Mouse (Mus musculus) forebrain, embryonic 15.5 days (tissue): ENCODE results near the gene Il2rb. TPM values are rescaled to one million over a fixed set of nuclear protein-coding genes. Genes with fewer than 3 reads are reported as not detected.

Source experiments
- ATAC-seq: fragments of 200-750 bp; cut with Nextera tagmentation; replicated peaks from 2 replicates; pipeline ENCODE4 v1.8.0; 2017; ENCODE audit warnings: mild to moderate bottlenecking, moderate TSS enrichment, moderate library complexity
- H3K27ac ChIP-seq: fragments of 300-500 bp; sonication (generic); replicated peaks from 2 replicates; pipeline ENCODE4 v1.5.1; 2015; ENCODE audit warnings: mild to moderate bottlenecking, inconsistent platforms
- H3K27me3 ChIP-seq: fragments of 300-500 bp; sonication (generic); 2 replicates; pipeline ENCODE4 v1.6.1; 2015; ENCODE audit warnings: inconsistent platforms
- H3K36me3 ChIP-seq: fragments of 300-500 bp; sonication (generic); 2 replicates; pipeline ENCODE4 v1.6.1; 2015; ENCODE audit warnings: mild to moderate bottlenecking, inconsistent platforms
- H3K4me1 ChIP-seq: fragments of 300-500 bp; sonication (generic); 2 replicates; pipeline ENCODE4 v1.6.1; 2015; ENCODE audit warnings: inconsistent platforms
- H3K4me2 ChIP-seq: fragments of 300-500 bp; sonication (generic); replicated peaks from 2 replicates; pipeline ENCODE4 v1.6.1; 2015; ENCODE audit warnings: mild to moderate bottlenecking, inconsistent platforms
- H3K4me3 ChIP-seq: fragments of 300-500 bp; sonication (generic); 2 replicates; pipeline ENCODE4 v1.5.1; 2015; ENCODE audit warnings: mild to moderate bottlenecking, inconsistent platforms
- H3K9ac ChIP-seq: fragments of 300-500 bp; sonication (generic); replicated peaks from 2 replicates; pipeline ENCODE4 v1.6.1; 2015; ENCODE audit warnings: mild to moderate bottlenecking, inconsistent platforms
- H3K9me3 ChIP-seq: fragments of 300-500 bp; sonication (generic); 2 replicates; pipeline ENCODE4 v1.6.1; 2016; ENCODE audit warnings: inconsistent platforms
- WGBS: fragments of 180-500 bp; shearing (Covaris S2); methylation state at CpG from one replicate; pipeline ENCODE4 v1.1.7; 2015; ENCODE audit warnings: mixed read lengths; 5-methylcytosine and 5-hydroxymethylcytosine counted together
- polyA plus RNA-seq: library from polyadenylated mRNA; unstranded; fragments of >200 nt; fragmentation: Nextera tagmentation; extraction: Ambion mirVana; gene quantifications from 2 replicates; pipeline ENCODE4 v1.2.1, GENCODE M21; 2015

The Il2rb gene
- polyA plus RNA-seq, 1 experiment from 2014 or later, result not detected

- Histone ChIP-seq H3K9ac (no peak overlapping the region), H3K4me3 (no peak overlapping the region), H3K27ac (no peak overlapping the region), H3K27me3 (no peaks in the 10 kb centered on the region), H3K9me3 (no peaks in the 10 kb centered on the region), H3K36me3 (no peaks in the 10 kb centered on the region), H3K4me1 (no peaks in the 10 kb centered on the region), H3K4me2 (no peak overlapping the region)
- WGBS, result 60% methylated on average over 3 of the region's 3 CpGs
- ATAC-seq, result no peak
Measured at GRCm38 (mm10) chr15:78475604-78476031, 19.5 kb downstream of the Il2rb start.

DNA sequence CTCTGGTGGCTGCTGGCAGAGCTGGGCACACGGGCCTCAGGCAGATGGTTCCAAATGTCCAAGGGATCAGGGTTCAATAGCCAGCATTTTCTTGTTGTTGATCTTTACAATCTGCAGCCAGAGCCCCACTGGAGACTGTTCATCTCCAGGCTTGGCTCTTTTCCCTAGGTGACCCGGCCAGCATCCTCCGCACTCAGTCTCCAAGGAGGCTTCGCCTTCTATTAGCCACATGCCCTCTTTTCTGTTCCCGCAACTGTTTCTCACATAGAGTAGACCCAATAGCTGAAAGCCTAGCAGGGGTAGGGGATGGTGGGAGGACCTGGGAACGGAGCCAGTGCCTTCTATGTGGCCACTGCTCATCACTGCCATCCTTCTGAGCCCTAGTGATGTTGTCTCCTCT lies 21.6 kb downstream of the Il2rb start:
- 80% methylated on average over 6 of the region's 6 CpGs for WGBS
- Histone ChIP-seq H3K27ac (no peak overlapping the region), H3K27me3 (no peaks in the 10 kb centered on the region), H3K4me1 (no peaks in the 10 kb centered on the region), H3K4me3 (no peak overlapping the region), H3K36me3 (no peaks in the 10 kb centered on the region), H3K4me2 (no peak overlapping the region), H3K9ac (no peak overlapping the region), H3K9me3 (no peaks in the 10 kb centered on the region)
- ATAC-seq, result no peak

DNA sequence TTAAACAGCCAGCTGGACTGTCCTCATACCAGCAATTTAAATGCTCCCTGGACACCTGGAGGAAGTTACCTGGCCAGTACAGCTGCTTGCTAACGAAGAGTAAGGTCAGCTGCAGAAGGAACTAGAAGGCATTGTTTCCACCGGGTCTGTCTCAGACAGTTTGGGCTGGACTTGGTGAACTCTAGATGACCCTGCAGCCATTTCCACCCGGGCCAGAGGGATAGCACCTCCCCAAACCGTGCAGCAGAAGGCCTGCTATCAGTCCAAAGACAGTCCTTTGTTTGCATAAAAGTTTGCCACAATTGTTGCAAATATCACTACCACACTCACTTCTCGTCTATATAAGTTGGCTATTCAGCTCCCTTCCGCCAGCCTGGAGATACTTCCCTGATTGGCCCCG lies 23.2 kb downstream of the Il2rb start:
- no peak for ATAC-seq
- Histone ChIP-seq H3K27me3 (no peaks in the 10 kb centered on the region), H3K9me3 (no peaks in the 10 kb centered on the region), H3K36me3 (no peaks in the 10 kb centered on the region), H3K4me3 (no peak overlapping the region), H3K4me1 (no peaks in the 10 kb centered on the region), H3K9ac (no peak overlapping the region), H3K27ac (no peak overlapping the region), H3K4me2 (no peak overlapping the region)
- 58% methylated on average over 7 of the region's 7 CpGs for WGBS

- H3K9me3 ChIP-seq, result no peaks in the 10 kb centered on the region
- no peaks in the 10 kb centered on the region for H3K36me3 ChIP-seq
- no peaks in the 10 kb centered on the region for H3K4me1 ChIP-seq
- ATAC-seq, result no peak
- H3K9ac ChIP-seq, result no peak overlapping the region
- H3K27me3 ChIP-seq, result no peaks in the 10 kb centered on the region
- 68% methylated on average over 4 of the region's 4 CpGs for WGBS
- H3K4me2 ChIP-seq, result no peak overlapping the region
- H3K27ac ChIP-seq, result no peak overlapping the region
- H3K4me3 ChIP-seq, result no peak overlapping the region
Measured at GRCm38 (mm10) chr15:78470495-78471276, 24.4 kb downstream of the Il2rb start.

DNA sequence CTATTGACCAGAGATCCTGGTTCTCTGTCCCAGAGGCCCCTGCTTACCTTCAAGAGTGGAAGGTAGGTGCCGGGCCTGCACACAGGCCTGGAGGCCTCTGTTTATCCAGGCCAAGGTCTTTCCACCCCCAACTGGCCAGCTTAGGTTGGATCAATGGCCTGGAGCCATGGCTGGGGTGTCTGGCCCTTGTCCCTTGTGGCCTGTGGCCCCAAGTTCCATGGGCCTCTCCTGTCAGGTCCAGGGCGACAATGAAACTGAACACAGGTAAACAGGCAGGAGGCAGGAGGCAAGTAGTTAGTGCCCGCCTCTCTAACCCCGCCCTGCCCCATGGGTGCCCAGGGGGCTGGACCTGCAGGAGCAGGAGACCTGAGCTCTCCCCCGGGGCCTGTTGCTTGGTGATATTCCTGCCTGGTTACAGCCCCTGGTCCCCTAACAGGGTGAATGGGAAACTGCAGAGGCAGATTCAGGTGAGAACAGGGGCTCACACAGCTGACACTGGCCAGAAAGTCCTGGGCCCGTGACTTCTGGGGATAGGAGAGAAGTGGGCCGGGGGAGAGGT lies 26.6 kb downstream of the Il2rb start, which contains the start of gene Tmprss6:
Gene Tmprss6 (minus strand): TSS at position 256 of the 559 bp plus-strand sequence.
- Histone ChIP-seq H3K4me3 (no peak within 1 kb of the TSS), H3K4me2 (no peak within 1 kb of the TSS), H3K9ac (no peak within 1 kb of the TSS), H3K27ac (no peak within 1 kb of the TSS), H3K4me1 (no peaks in the 10 kb centered on the region), H3K9me3 (no peaks in the 10 kb centered on the region), H3K27me3 (no peaks in the 10 kb centered on the region), H3K36me3 (no peaks in the 10 kb centered on the region)
- no peak for ATAC-seq
- WGBS, result 80% methylated on average over 7 of the region's 7 CpGs

- H3K4me1 ChIP-seq, result no peaks in the 10 kb centered on the region
- no peak overlapping the region for H3K4me3 ChIP-seq
- ATAC-seq, result no peak
- H3K9me3 ChIP-seq, result no peaks in the 10 kb centered on the region
- no peak overlapping the region for H3K4me2 ChIP-seq
- H3K27ac ChIP-seq, result no peak overlapping the region
- no peak overlapping the region for H3K9ac ChIP-seq
- H3K27me3 ChIP-seq, result no peaks in the 10 kb centered on the region
- 91% methylated on average over 7 of the region's 7 CpGs for WGBS
- no peaks in the 10 kb centered on the region for H3K36me3 ChIP-seq
Measured at GRCm38 (mm10) chr15:78467570-78467969, 27.5 kb downstream of the Il2rb start.

GRCm38 (mm10) chr15:78466809-78467208 lies 28.3 kb downstream of the Il2rb start:
- Histone ChIP-seq H3K9ac (no peak overlapping the region), H3K4me1 (no peaks in the 10 kb centered on the region), H3K4me2 (no peak overlapping the region), H3K9me3 (no peaks in the 10 kb centered on the region), H3K4me3 (no peak overlapping the region), H3K36me3 (no peaks in the 10 kb centered on the region), H3K27me3 (no peaks in the 10 kb centered on the region), H3K27ac (no peak overlapping the region)
- 27% methylated on average over 6 of the region's 6 CpGs for WGBS
- no peak for ATAC-seq

- ATAC-seq, result no peak
Measured at GRCm38 (mm10) chr15:78462981-78463380, 32.1 kb downstream of the Il2rb start.

GRCm38 (mm10) chr15:78457193-78457592 lies 37.9 kb downstream of the Il2rb start:
- ATAC-seq, result no peak
- H3K4me1 ChIP-seq, result no peaks in the 10 kb centered on the region

More at GRCm38 (mm10) chr15:78462981-78463380, 32.1 kb downstream of the Il2rb start:
- WGBS, result 77% methylated on average over 2 of the region's 2 CpGs
- Histone ChIP-seq H3K27me3 (no peaks in the 10 kb centered on the region), H3K36me3 (no peaks in the 10 kb centered on the region), H3K9ac (no peak overlapping the region), H3K4me3 (no peak overlapping the region), H3K27ac (no peak overlapping the region), H3K9me3 (no peaks in the 10 kb centered on the region), H3K4me2 (no peak overlapping the region), H3K4me1 (no peaks in the 10 kb centered on the region)

GRCm38 (mm10) chr15:78456051-78456450 lies 39.0 kb downstream of the Il2rb start:
- WGBS, result 28% methylated on average over 7 of the region's 7 CpGs
- ATAC-seq, result no peak
- Histone ChIP-seq H3K27me3 (no peaks in the 10 kb centered on the region), H3K9me3 (no peaks in the 10 kb centered on the region), H3K4me3 (no peak overlapping the region), H3K9ac (no peak overlapping the region), H3K4me2 (no peak overlapping the region), H3K27ac (no peak overlapping the region), H3K4me1 (no peaks in the 10 kb centered on the region), H3K36me3 (no peaks in the 10 kb centered on the region)

More at GRCm38 (mm10) chr15:78457193-78457592, 37.9 kb downstream of the Il2rb start:
- Histone ChIP-seq H3K4me3 (no peak overlapping the region), H3K27ac (no peak overlapping the region), H3K4me2 (no peak overlapping the region), H3K36me3 (no peaks in the 10 kb centered on the region), H3K9me3 (no peaks in the 10 kb centered on the region), H3K27me3 (no peaks in the 10 kb centered on the region), H3K9ac (no peak overlapping the region)
- 85% methylated on average over 10 of the region's 10 CpGs for WGBS

GRCm38 (mm10) chr15:78455168-78455567 lies 39.9 kb downstream of the Il2rb start:
- no peak for ATAC-seq
- 72% methylated on average over 4 of the region's 4 CpGs for WGBS

GRCm38 (mm10) chr15:78452929-78453328 lies 42.1 kb downstream of the Il2rb start:
- no peak overlapping the region for H3K4me3 ChIP-seq
- 86% methylated on average over 3 of the region's 3 CpGs for WGBS
- no peak overlapping the region for H3K27ac ChIP-seq
- no peaks in the 10 kb centered on the region for H3K36me3 ChIP-seq
- H3K4me2 ChIP-seq, result no peak overlapping the region
- H3K4me1 ChIP-seq, result peaks cover 5% of the 10 kb centered on the region
- no peaks in the 10 kb centered on the region for H3K27me3 ChIP-seq
- no peaks in the 10 kb centered on the region for H3K9me3 ChIP-seq
- H3K9ac ChIP-seq, result no peak overlapping the region
- no peak for ATAC-seq

More at GRCm38 (mm10) chr15:78455168-78455567, 39.9 kb downstream of the Il2rb start:
- no peak overlapping the region for H3K4me3 ChIP-seq
- no peaks in the 10 kb centered on the region for H3K36me3 ChIP-seq
- no peak overlapping the region for H3K27ac ChIP-seq
- H3K9me3 ChIP-seq, result no peaks in the 10 kb centered on the region
- no peak overlapping the region for H3K4me2 ChIP-seq
- H3K9ac ChIP-seq, result no peak overlapping the region
- H3K4me1 ChIP-seq, result no peaks in the 10 kb centered on the region
- no peaks in the 10 kb centered on the region for H3K27me3 ChIP-seq
